Mouse (Mus musculus): ENCODE measurements around the gene Ccdc162.

The Ccdc162 gene

GRCm38 (mm10) chr10:41537983-41538330 lies 178.5 kb downstream of the Ccdc162 start:
- DNase-seq (ENCODE audit: low spot score): no peak

GRCm38 (mm10) chr10:41537226-41537982 lies 179.0 kb downstream of the Ccdc162 start:
- no peak for DNase-seq (ENCODE audit: low spot score)

- DNase-seq (ENCODE audit: low spot score): no peak
These were observed 179.7 kb downstream of the Ccdc162 start for GRCm38 (mm10) chr10:41536714-41537113.

GRCm38 (mm10) chr10:41535991-41536390 lies 180.4 kb downstream of the Ccdc162 start:
- no peak for DNase-seq (ENCODE audit: low spot score)

GRCm38 (mm10) chr10:41529972-41530371 lies 186.5 kb downstream of the Ccdc162 start:
- DNase-seq (ENCODE audit: low spot score): no peak

GRCm38 (mm10) chr10:41525696-41526095 lies 190.7 kb downstream of the Ccdc162 start:
- DNase-seq (ENCODE audit: low spot score): no peak

- DNase-seq (ENCODE audit: low spot score): no peak
These were observed 193.0 kb downstream of the Ccdc162 start for GRCm38 (mm10) chr10:41523386-41523785.

GRCm38 (mm10) chr10:41520410-41520673 lies 196.1 kb downstream of the Ccdc162 start:
- no peak for DNase-seq (ENCODE audit: low spot score)

GRCm38 (mm10) chr10:41519640-41520409 lies 196.6 kb downstream of the Ccdc162 start:
- no peak for DNase-seq (ENCODE audit: low spot score)

- peak; percentile 86 for DNase-seq (ENCODE audit: low spot score)
These were observed 197.3 kb downstream of the Ccdc162 start, which contains the start of gene Cd164 for GRCm38 (mm10) chr10:41518981-41519618. Gene Cd164, plus strand, starts transcription at chr10:41519414.

- peak; percentile 61 for DNase-seq (ENCODE audit: low spot score)
These were observed 197.9 kb downstream of the Ccdc162 start for GRCm38 (mm10) chr10:41518508-41518980.

- DNase-seq (ENCODE audit: low spot score): no peak
These were observed 201.5 kb downstream of the Ccdc162 start for GRCm38 (mm10) chr10:41514921-41515320.

- DNase-seq (ENCODE audit: low spot score): no peak
These were observed 202.1 kb downstream of the Ccdc162 start for GRCm38 (mm10) chr10:41514301-41514700.

- DNase-seq (ENCODE audit: low spot score): no peak
These were observed 207.3 kb downstream of the Ccdc162 start for GRCm38 (mm10) chr10:41509160-41509559.

- peak; percentile 50 for DNase-seq (ENCODE audit: low spot score)
These were observed 211.0 kb downstream of the Ccdc162 start for GRCm38 (mm10) chr10:41505446-41505845.

- DNase-seq (ENCODE audit: low spot score): no peak
These were observed 211.4 kb downstream of the Ccdc162 start for GRCm38 (mm10) chr10:41504996-41505395.

- no peak for DNase-seq (ENCODE audit: low spot score)
These were observed 215.5 kb downstream of the Ccdc162 start for GRCm38 (mm10) chr10:41500941-41501340.

- no peak for DNase-seq (ENCODE audit: low spot score)
These were observed 225.3 kb downstream of the Ccdc162 start for GRCm38 (mm10) chr10:41491111-41491510.

- no peak for DNase-seq (ENCODE audit: low spot score)
These were observed 225.9 kb downstream of the Ccdc162 start for GRCm38 (mm10) chr10:41490518-41490873.

- DNase-seq (ENCODE audit: low spot score): peak; percentile 91
These were observed 226.5 kb downstream of the Ccdc162 start, which contains the start of the genes Smpd2 and Ppil6 for GRCm38 (mm10) chr10:41489708-41490517. Gene Smpd2, minus strand, starts transcription at chr10:41490369. Gene Ppil6, plus strand, starts transcription at chr10:41490439.

GRCm38 (mm10) chr10:41489294-41489693 lies 227.1 kb downstream of the Ccdc162 start:
- no peak for DNase-seq (ENCODE audit: low spot score)

GRCm38 (mm10) chr10:41488877-41489276 lies 227.6 kb downstream of the Ccdc162 start:
- DNase-seq (ENCODE audit: low spot score): no peak

Data from ovary, adult 18-20 months (tissue).